Mouse (Mus musculus) lung, postnatal 0 days (tissue): ENCODE measurements around the gene Apeh.

ENCODE experiments used
- CTCF ChIP-seq: IDR thresholded peaks from 2 replicates; pipeline ENCODE4 v1.5.1; 2016; ENCODE audit warnings: antibody characterized with exemption, mild to moderate bottlenecking
- EP300 ChIP-seq: IDR thresholded peaks from 2 replicates; pipeline ENCODE4 v1.6.1; 2016; ENCODE audit warnings: antibody characterized with exemption, mild to moderate bottlenecking, control low read depth

DNA sequence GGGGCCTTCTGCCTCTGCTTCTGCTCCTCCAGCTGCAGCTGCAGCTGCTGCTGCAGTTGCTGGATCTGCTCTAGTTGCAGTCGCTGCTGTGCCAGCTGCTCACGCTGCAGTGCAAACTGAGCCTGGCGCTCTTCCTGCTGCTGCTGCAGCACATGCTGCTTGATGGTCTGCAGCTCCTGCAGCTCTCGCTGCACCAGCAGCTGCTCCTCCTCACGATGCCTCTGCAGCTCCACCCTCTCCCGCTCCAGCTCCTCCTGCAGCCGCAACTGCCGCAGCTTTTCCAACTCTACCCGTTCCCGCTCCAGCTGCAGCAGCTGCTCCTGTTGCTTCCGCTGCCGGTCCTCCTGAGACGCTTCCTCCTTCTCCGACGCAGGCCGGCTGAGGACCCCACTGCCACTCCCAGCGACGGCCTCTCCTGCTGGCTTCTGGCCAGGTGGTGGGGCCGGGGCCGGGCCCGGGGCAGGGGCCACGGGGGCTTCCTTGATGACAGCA is 16.7 kb upstream of the Apeh start:
- TF ChIP-seq EP300 (no peak), CTCF (no peak)
